Mouse (Mus musculus): ENCODE data around the gene Gadl1.

The Gadl1 gene

GRCm38 (mm10) chr9:115909155-115909554 lies at the start of gene Gadl1:
Gene Gadl1, plus strand, starts transcription at chr9:115909455.
- DNase-seq (ENCODE audit: low spot score): no peak

- DNase-seq (ENCODE audit: low spot score): peak; percentile 66
These were observed 46.5 kb upstream of the Gadl1 start for GRCm38 (mm10) chr9:115862802-115863201.

- peak; percentile 21 for DNase-seq (ENCODE audit: low spot score)
These were observed 45.9 kb upstream of the Gadl1 start for GRCm38 (mm10) chr9:115863326-115863725.

GRCm38 (mm10) chr9:115867277-115867676 lies 42.0 kb upstream of the Gadl1 start:
- no peak for DNase-seq (ENCODE audit: low spot score)

GRCm38 (mm10) chr9:115870168-115870567 lies 39.1 kb upstream of the Gadl1 start:
- no peak for DNase-seq (ENCODE audit: low spot score)

- DNase-seq (ENCODE audit: low spot score): no peak
These were observed 38.6 kb upstream of the Gadl1 start for GRCm38 (mm10) chr9:115870640-115871039.

- DNase-seq (ENCODE audit: low spot score): no peak
These were observed 28.8 kb upstream of the Gadl1 start for GRCm38 (mm10) chr9:115880500-115880899.

- no peak for DNase-seq (ENCODE audit: low spot score)
These were observed 28.1 kb upstream of the Gadl1 start for GRCm38 (mm10) chr9:115881137-115881536.

GRCm38 (mm10) chr9:115882627-115883200 lies 26.5 kb upstream of the Gadl1 start:
- no peak for DNase-seq (ENCODE audit: low spot score)

- no peak for DNase-seq (ENCODE audit: low spot score)
These were observed 25.8 kb upstream of the Gadl1 start for GRCm38 (mm10) chr9:115883413-115883812.

GRCm38 (mm10) chr9:115887571-115887970 lies 21.7 kb upstream of the Gadl1 start:
- no peak for DNase-seq (ENCODE audit: low spot score)

- DNase-seq (ENCODE audit: low spot score): no peak
These were observed 16.1 kb upstream of the Gadl1 start for GRCm38 (mm10) chr9:115893131-115893530.

GRCm38 (mm10) chr9:115893947-115894346 lies 15.3 kb upstream of the Gadl1 start:
- DNase-seq (ENCODE audit: low spot score): no peak

GRCm38 (mm10) chr9:115908325-115908724 lies 930 bp upstream of the Gadl1 start:
- no peak for DNase-seq (ENCODE audit: low spot score)

GRCm38 (mm10) chr9:115914006-115914405 lies 4.8 kb downstream of the Gadl1 start:
- DNase-seq (ENCODE audit: low spot score): no peak

- DNase-seq (ENCODE audit: low spot score): no peak
These were observed 6.5 kb downstream of the Gadl1 start for GRCm38 (mm10) chr9:115915586-115916270.

GRCm38 (mm10) chr9:115919736-115920135 lies 10.5 kb downstream of the Gadl1 start:
- no peak for DNase-seq (ENCODE audit: low spot score)

- DNase-seq (ENCODE audit: low spot score): no peak
These were observed 13.4 kb downstream of the Gadl1 start for GRCm38 (mm10) chr9:115922662-115923061.

GRCm38 (mm10) chr9:115924094-115924493 lies 14.8 kb downstream of the Gadl1 start:
- DNase-seq (ENCODE audit: low spot score): no peak

GRCm38 (mm10) chr9:115931803-115932202 lies 22.5 kb downstream of the Gadl1 start:
- no peak for DNase-seq (ENCODE audit: low spot score)

- DNase-seq (ENCODE audit: low spot score): no peak
These were observed 23.5 kb downstream of the Gadl1 start for GRCm38 (mm10) chr9:115932741-115933140.

GRCm38 (mm10) chr9:115933243-115933964 lies 24.1 kb downstream of the Gadl1 start:
- DNase-seq (ENCODE audit: low spot score): no peak

GRCm38 (mm10) chr9:115934288-115934687 lies 25.0 kb downstream of the Gadl1 start:
- no peak for DNase-seq (ENCODE audit: low spot score)
